Mouse (Mus musculus): ENCODE data around the gene Ap3d1.

Ap3d1 gene

GRCm38 (mm10) chr10:80756967-80757366 lies 14.9 kb upstream of the Ap3d1 start:
- no peak for DNase-seq

GRCm38 (mm10) chr10:80756509-80756908 lies 14.4 kb upstream of the Ap3d1 start:
- DNase-seq = no peak

- DNase-seq = no peak
These were observed 14.0 kb upstream of the Ap3d1 start for GRCm38 (mm10) chr10:80756099-80756498.

- no peak for DNase-seq
These were observed 13.4 kb upstream of the Ap3d1 start for GRCm38 (mm10) chr10:80755291-80756015.

- peak; percentile 96 to 97 for DNase-seq
These were observed 12.7 kb upstream of the Ap3d1 start, which contains the start of gene Dot1l for GRCm38 (mm10) chr10:80754594-80755290. Gene Dot1l (plus strand): TSS chr10:80755206.

- DNase-seq = peak; percentile 37 to 51
These were observed 10.1 kb upstream of the Ap3d1 start for GRCm38 (mm10) chr10:80752079-80752625.

GRCm38 (mm10) chr10:80751188-80751832 lies 9.2 kb upstream of the Ap3d1 start:
- DNase-seq = peak in 1 of 2 experiments; percentile 15

- DNase-seq = no peak
These were observed 6.5 kb upstream of the Ap3d1 start for GRCm38 (mm10) chr10:80748609-80749008.

- peak; percentile 44 to 46 for DNase-seq
These were observed 5.3 kb upstream of the Ap3d1 start for GRCm38 (mm10) chr10:80747410-80747809.

- DNase-seq = peak in 1 of 2 experiments; percentile 14
These were observed 2.2 kb upstream of the Ap3d1 start for GRCm38 (mm10) chr10:80744262-80744661.

GRCm38 (mm10) chr10:80741634-80742179 lies 357 bp downstream of the Ap3d1 start:
- DNase-seq = no peak

- no peak for DNase-seq
These were observed 918 bp downstream of the Ap3d1 start for GRCm38 (mm10) chr10:80741146-80741545.

GRCm38 (mm10) chr10:80738657-80739056 lies 3.4 kb downstream of the Ap3d1 start:
- DNase-seq = no peak

- DNase-seq = no peak
These were observed 5.3 kb downstream of the Ap3d1 start for GRCm38 (mm10) chr10:80736731-80737130.

- DNase-seq = no peak
These were observed 9.4 kb downstream of the Ap3d1 start for GRCm38 (mm10) chr10:80732611-80733101.

GRCm38 (mm10) chr10:80727369-80728127 lies 14.5 kb downstream of the Ap3d1 start:
- no peak for DNase-seq

GRCm38 (mm10) chr10:80717281-80717680 lies 24.8 kb downstream of the Ap3d1 start:
- no peak for DNase-seq

- DNase-seq = no peak
These were observed 31.2 kb downstream of the Ap3d1 start for GRCm38 (mm10) chr10:80710834-80711233.

- DNase-seq = no peak
These were observed 36.6 kb downstream of the Ap3d1 start for GRCm38 (mm10) chr10:80705479-80705878.

GRCm38 (mm10) chr10:80705033-80705432 lies 37.0 kb downstream of the Ap3d1 start:
- no peak for DNase-seq

GRCm38 (mm10) chr10:80704418-80704817 lies 37.6 kb downstream of the Ap3d1 start:
- no peak for DNase-seq

- DNase-seq = no peak
These were observed 38.4 kb downstream of the Ap3d1 start for GRCm38 (mm10) chr10:80703643-80704042.
